Mouse (Mus musculus) forebrain, embryonic 13.5 days (tissue): ENCODE measurements around the gene Sh3gl2. TPM values are rescaled to one million over a fixed set of nuclear protein-coding genes. Genes with fewer than 3 reads are reported as not detected.

Experiments
- ATAC-seq: fragments of 200-750 bp; cut with Nextera tagmentation; 2 replicates; pipeline ENCODE4 v1.8.0; 2017
- H3K27ac ChIP-seq: fragments of 300-500 bp; sonication (generic); 2 replicates; pipeline ENCODE4 v1.5.1; 2015; ENCODE audit warnings: inconsistent platforms, mild to moderate bottlenecking, moderate library complexity
- H3K27me3 ChIP-seq: fragments of 300-500 bp; sonication (generic); 2 replicates; pipeline ENCODE4 v1.6.1; 2015; ENCODE audit warnings: mild to moderate bottlenecking, inconsistent platforms
- H3K36me3 ChIP-seq: fragments of 300-500 bp; sonication (generic); 2 replicates; pipeline ENCODE4 v1.6.1; 2015; ENCODE audit warnings: mild to moderate bottlenecking, inconsistent platforms; ENCODE audit not compliant: poor library complexity, severe bottlenecking
- H3K4me1 ChIP-seq: fragments of 300-500 bp; sonication (generic); 2 replicates; pipeline ENCODE4 v1.6.1; 2015; ENCODE audit warnings: inconsistent platforms
- H3K4me2 ChIP-seq: fragments of 300-500 bp; sonication (generic); 2 replicates; pipeline ENCODE4 v1.6.1; 2015; ENCODE audit warnings: inconsistent platforms, mild to moderate bottlenecking, moderate library complexity
- H3K4me3 ChIP-seq: fragments of 300-500 bp; sonication (generic); 2 replicates; pipeline ENCODE4 v1.5.1; 2015; ENCODE audit warnings: mild to moderate bottlenecking, inconsistent platforms
- H3K9ac ChIP-seq: fragments of 300-500 bp; sonication (generic); 2 replicates; pipeline ENCODE4 v1.6.1; 2015; ENCODE audit warnings: mild to moderate bottlenecking, inconsistent platforms
- H3K9me3 ChIP-seq: fragments of 300-500 bp; sonication (generic); replicated peaks from 2 replicates; pipeline ENCODE4 v1.6.1; 2016; ENCODE audit warnings: inconsistent platforms
- WGBS: fragments of 180-500 bp; shearing (Covaris S2); methylation state at CpG from one replicate; pipeline ENCODE4 v1.1.7; 2015; 5-methylcytosine and 5-hydroxymethylcytosine counted together
- polyA plus RNA-seq: library from polyadenylated mRNA; unstranded; fragments of >200 nt; fragmentation: Nextera tagmentation; extraction: Ambion mirVana; gene quantifications from 2 replicates; pipeline ENCODE4 v1.2.1, GENCODE M21; 2015

Sh3gl2 gene
- polyA plus RNA-seq, 1 experiment from 2014 or later: 30.9 TPM

DNA sequence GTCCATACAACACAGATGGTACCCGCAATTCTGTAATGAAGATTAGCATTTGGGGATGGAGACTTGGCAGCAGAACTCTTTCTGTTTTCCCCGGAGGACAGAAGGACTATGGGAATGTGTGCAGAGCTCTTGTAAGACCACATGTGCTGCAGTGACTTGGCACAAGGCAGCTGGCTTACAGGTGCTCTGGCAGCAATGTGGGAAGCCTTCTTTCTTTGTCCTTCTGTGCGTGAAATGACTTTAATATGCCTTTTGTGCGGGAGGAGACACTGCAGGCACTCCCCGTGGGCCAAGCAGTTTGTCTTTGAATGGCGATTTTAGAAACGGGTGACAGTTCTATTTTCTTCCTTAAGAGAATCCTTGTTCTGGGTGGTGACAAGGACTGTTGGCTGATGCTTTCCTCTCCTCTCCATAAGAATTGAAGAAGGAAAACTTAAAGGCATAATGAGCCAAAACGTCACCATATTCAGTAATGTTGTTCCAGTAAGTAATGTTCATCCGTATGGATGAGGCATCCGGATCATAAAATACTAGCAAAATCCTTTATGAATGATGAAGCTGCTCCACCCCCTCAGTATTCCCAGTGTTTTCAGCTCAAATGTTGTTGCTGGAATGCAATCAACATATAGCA lies 281.5 kb downstream of the Sh3gl2 start:
- Histone ChIP-seq H3K27me3 (no peaks in the 10 kb centered on the region), H3K9ac (no peak overlapping the region), H3K27ac (no peak overlapping the region), H3K4me1 (peaks cover 9% of the 10 kb centered on the region; the same call in 1 of the 2 replicates), H3K4me3 (no peak overlapping the region), H3K9me3 (no peaks in the 10 kb centered on the region), H3K36me3 (no peaks in the 10 kb centered on the region), H3K4me2 (no peak overlapping the region)
- 61% methylated on average over 10 of the region's 10 CpGs for WGBS
- ATAC-seq: peak; percentile 68; the same call in 1 of the 2 replicates

DNA sequence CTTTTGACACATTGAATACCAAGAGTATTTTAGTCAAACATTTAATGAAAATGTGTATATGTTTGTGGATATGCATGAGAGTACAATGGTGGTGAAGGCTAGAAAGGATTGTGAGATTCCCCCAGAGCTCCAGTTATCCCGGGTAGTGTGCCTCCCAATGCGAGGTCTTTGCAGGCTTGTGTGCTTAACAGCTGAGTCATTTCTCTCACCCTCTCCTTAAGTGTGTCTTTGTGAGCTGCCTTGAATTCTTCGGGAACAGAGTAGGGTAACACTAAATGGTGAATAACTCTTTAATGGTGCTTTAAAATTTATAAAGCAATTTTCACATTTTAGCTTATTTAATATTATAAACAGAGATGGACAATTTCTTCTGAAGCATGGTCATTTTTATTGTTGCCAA lies 300.8 kb downstream of the Sh3gl2 start:
- Histone ChIP-seq H3K36me3 (no peaks in the 10 kb centered on the region), H3K4me2 (no peak overlapping the region), H3K4me1 (no peaks in the 10 kb centered on the region), H3K9ac (no peak overlapping the region), H3K4me3 (no peak overlapping the region), H3K27ac (no peak overlapping the region), H3K9me3 (no peaks in the 10 kb centered on the region), H3K27me3 (no peaks in the 10 kb centered on the region)
- no peak for ATAC-seq
- 76% methylated on average over 3 of the region's 3 CpGs for WGBS

GRCm38 (mm10) chr4:85506976-85507375 lies 302.1 kb downstream of the Sh3gl2 start:
- WGBS: 72% methylated on average over 2 of the region's 2 CpGs
- H3K4me3 ChIP-seq: no peak overlapping the region

DNA sequence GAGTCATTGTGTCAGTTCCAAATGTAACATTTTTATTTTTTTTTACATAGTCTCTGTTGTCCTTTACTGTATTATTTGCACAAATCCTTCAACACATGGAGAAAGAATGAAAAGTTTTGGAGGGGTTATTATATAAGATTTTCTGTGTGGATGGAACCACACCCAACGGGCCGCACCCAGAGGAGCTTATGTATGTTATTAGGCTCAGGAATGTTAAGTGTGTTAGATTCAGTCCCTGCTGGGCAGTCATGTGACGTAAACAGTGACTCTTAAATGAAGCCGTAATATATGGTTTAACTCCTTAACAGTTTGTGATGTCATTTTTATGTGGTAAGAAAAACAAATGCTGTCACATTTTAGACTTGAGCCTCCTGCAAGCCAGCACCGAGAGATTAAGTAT lies 302.6 kb downstream of the Sh3gl2 start:
- Histone ChIP-seq H3K36me3 (no peaks in the 10 kb centered on the region), H3K4me1 (no peaks in the 10 kb centered on the region), H3K27ac (no peak overlapping the region), H3K9me3 (no peaks in the 10 kb centered on the region), H3K4me3 (no peak overlapping the region), H3K27me3 (no peaks in the 10 kb centered on the region), H3K4me2 (no peak overlapping the region), H3K9ac (no peak overlapping the region)
- ATAC-seq: no peak
- WGBS: 82% methylated on average over 5 of the region's 5 CpGs

More at GRCm38 (mm10) chr4:85506976-85507375, 302.1 kb downstream of the Sh3gl2 start:
- Histone ChIP-seq H3K4me1 (no peaks in the 10 kb centered on the region), H3K27ac (no peak overlapping the region), H3K27me3 (no peaks in the 10 kb centered on the region), H3K9ac (no peak overlapping the region), H3K4me2 (no peak overlapping the region), H3K9me3 (no peaks in the 10 kb centered on the region), H3K36me3 (no peaks in the 10 kb centered on the region)
- ATAC-seq: no peak

- H3K4me3 ChIP-seq: peak overlapping the region; percentile 57
Observed at GRCm38 (mm10) chr4:85513288-85513687, 308.4 kb downstream of the Sh3gl2 start.

GRCm38 (mm10) chr4:85513792-85514191 lies 308.9 kb downstream of the Sh3gl2 start, which contains the start of gene Adamtsl1:
Gene Adamtsl1 (plus strand): TSS chr4:85514172.
- Histone ChIP-seq H3K36me3 (no peaks in the 10 kb centered on the region), H3K27me3 (peaks cover 20% of the 10 kb centered on the region; the same call in 1 of the 2 replicates), H3K4me1 (peaks cover 14% of the 10 kb centered on the region), H3K9ac (peak within 1 kb of the TSS; percentile 71), H3K4me2 (peak within 1 kb of the TSS; percentile 96), H3K9me3 (no peaks in the 10 kb centered on the region), H3K27ac (no peak within 1 kb of the TSS), H3K4me3 (peak within 1 kb of the TSS; percentile 57)
- 0 out of 2 replicates have a peak, but pooled peaks have one; percentile 16 for ATAC-seq
- 1% methylated on average over 9 of the region's 9 CpGs for WGBS

More at GRCm38 (mm10) chr4:85513288-85513687, 308.4 kb downstream of the Sh3gl2 start:
- Histone ChIP-seq H3K9ac (no peak overlapping the region), H3K4me1 (peaks cover 14% of the 10 kb centered on the region), H3K27ac (no peak overlapping the region), H3K36me3 (no peaks in the 10 kb centered on the region), H3K4me2 (peak overlapping the region; percentile 96), H3K9me3 (no peaks in the 10 kb centered on the region), H3K27me3 (peaks cover 20% of the 10 kb centered on the region; the same call in 1 of the 2 replicates)
- no peak for ATAC-seq
- 47% methylated on average over 7 of the region's 7 CpGs for WGBS

- Histone ChIP-seq H3K9me3 (no peaks in the 10 kb centered on the region), H3K27ac (no peak overlapping the region), H3K27me3 (peaks cover 20% of the 10 kb centered on the region; the same call in 1 of the 2 replicates), H3K4me1 (peaks cover 14% of the 10 kb centered on the region), H3K4me2 (peak overlapping the region; percentile 96), H3K9ac (peak overlapping the region; percentile 71), H3K4me3 (peak overlapping the region; percentile 57), H3K36me3 (no peaks in the 10 kb centered on the region)
- under 1% methylated on average over 33 of the region's 33 CpGs for WGBS
- ATAC-seq: peak; percentile 95
Observed at GRCm38 (mm10) chr4:85514205-85514681, 309.3 kb downstream of the Sh3gl2 start.

- Histone ChIP-seq H3K4me3 (no peak overlapping the region), H3K9ac (no peak overlapping the region), H3K27me3 (no peaks in the 10 kb centered on the region), H3K27ac (no peak overlapping the region), H3K36me3 (no peaks in the 10 kb centered on the region), H3K9me3 (no peaks in the 10 kb centered on the region), H3K4me1 (no peaks in the 10 kb centered on the region), H3K4me2 (no peak overlapping the region)
- no peak for ATAC-seq
- WGBS: 89% methylated on average over 7 of the region's 7 CpGs
Observed at GRCm38 (mm10) chr4:85526966-85527566, 322.1 kb downstream of the Sh3gl2 start.

- Histone ChIP-seq H3K36me3 (no peaks in the 10 kb centered on the region), H3K27me3 (no peaks in the 10 kb centered on the region), H3K9ac (no peak overlapping the region), H3K4me1 (no peaks in the 10 kb centered on the region), H3K4me3 (no peak overlapping the region), H3K4me2 (no peak overlapping the region), H3K9me3 (no peaks in the 10 kb centered on the region), H3K27ac (no peak overlapping the region)
- 88% methylated on average over 1 of the region's 1 CpGs for WGBS
- no peak for ATAC-seq
Observed at GRCm38 (mm10) chr4:85529852-85530251, 324.9 kb downstream of the Sh3gl2 start.

GRCm38 (mm10) chr4:85539677-85540076 lies 334.8 kb downstream of the Sh3gl2 start:
- Histone ChIP-seq H3K4me3 (no peak overlapping the region), H3K9me3 (no peaks in the 10 kb centered on the region), H3K9ac (no peak overlapping the region), H3K27ac (no peak overlapping the region), H3K4me2 (no peak overlapping the region), H3K36me3 (no peaks in the 10 kb centered on the region), H3K27me3 (no peaks in the 10 kb centered on the region), H3K4me1 (no peaks in the 10 kb centered on the region)
- 83% methylated on average over 5 of the region's 5 CpGs for WGBS
- ATAC-seq: no peak

- Histone ChIP-seq H3K27ac (no peak overlapping the region), H3K27me3 (no peaks in the 10 kb centered on the region), H3K36me3 (no peaks in the 10 kb centered on the region), H3K4me1 (no peaks in the 10 kb centered on the region), H3K9ac (no peak overlapping the region), H3K4me3 (no peak overlapping the region), H3K9me3 (no peaks in the 10 kb centered on the region), H3K4me2 (no peak overlapping the region)
- ATAC-seq: no peak
- WGBS: 90% methylated on average over 4 of the region's 4 CpGs
Observed at GRCm38 (mm10) chr4:85543221-85543620, 338.3 kb downstream of the Sh3gl2 start.

DNA sequence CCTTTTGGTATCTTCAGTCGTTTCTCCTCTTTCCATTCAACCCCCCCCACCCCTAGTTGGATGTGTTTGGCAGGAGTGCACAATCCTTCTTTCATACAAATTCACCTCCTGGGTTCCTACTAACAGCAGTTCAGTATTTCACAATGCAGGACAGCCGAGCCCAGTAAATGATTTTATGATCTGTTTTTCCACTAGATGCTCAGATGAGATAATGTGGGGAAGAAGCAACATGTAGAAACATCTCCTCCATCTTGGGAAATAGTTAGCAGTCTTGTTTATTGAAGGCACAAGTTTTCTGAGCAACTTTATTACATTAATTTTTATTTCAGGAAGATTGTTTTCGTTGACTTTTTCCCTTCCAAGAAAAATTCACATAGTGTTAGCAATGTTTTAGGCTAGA lies 349.8 kb downstream of the Sh3gl2 start:
- no peak for ATAC-seq
- no peaks in the 10 kb centered on the region for H3K9me3 ChIP-seq
- H3K27me3 ChIP-seq: no peaks in the 10 kb centered on the region
- H3K4me1 ChIP-seq: no peaks in the 10 kb centered on the region
- no peak overlapping the region for H3K4me3 ChIP-seq
- no peak overlapping the region for H3K9ac ChIP-seq
- no peaks in the 10 kb centered on the region for H3K36me3 ChIP-seq
- 69% methylated on average over 3 of the region's 3 CpGs for WGBS
- H3K4me2 ChIP-seq: no peak overlapping the region
- no peak overlapping the region for H3K27ac ChIP-seq
